Mouse (Mus musculus): ENCODE measurements around the gene Luc7l2. TPM values are rescaled to one million over a fixed set of nuclear protein-coding genes. Genes with fewer than 3 reads are reported as not detected.

Gene Luc7l2
- total and polyA plus RNA-seq, 2 experiments from 2014 or later: 23.4 to 41.0 TPM

GRCm38 (mm10) chr6:38550250-38551061 is 678 bp upstream of the Luc7l2 start:
- Histone ChIP-seq H3K9ac (replicated peaks; ENCODE audit: low read depth, low read length) (peak overlapping the region; percentile 79), H3K36me3 (replicated peaks; ENCODE audit: control insufficient read depth, insufficient read depth, low read length) (0 out of 2 replicates have a peak, but pooled peaks cover 5% of the 10 kb centered on the region), H3K4me1 (ENCODE audit: control insufficient read depth, insufficient read depth) (peaks cover 14% of the 10 kb centered on the region), H3K27ac (ENCODE audit: low read depth) (peak overlapping the region; percentile 99), H3K27me3 (ENCODE audit: control insufficient read depth, insufficient read depth, low read length) (no peaks in the 10 kb centered on the region), H3K9me3 (replicated peaks; ENCODE audit: control insufficient read depth, low read length) (no peaks in the 10 kb centered on the region), H3K4me3 (ENCODE audit: low read depth, low read length) (peak overlapping the region; percentile 78), H3K4me2 (ENCODE audit: low read depth, low read length) (peak overlapping the region; percentile 63)
- ATAC-seq (ENCODE audit: insufficient read depth, low read depth): peak; percentile 61
- peak; percentile 86 for DNase-seq (ENCODE audit: low spot score)
- 4% methylated on average over 28 of the region's 28 CpGs for WGBS
- TF ChIP-seq EP300 (IDR thresholded peaks at IDR 0.05; ENCODE audit: low read depth) (no peak), CTCF (IDR thresholded peaks at IDR 0.05; ENCODE audit: low read depth) (no peak)

- H3K4me1 ChIP-seq (ENCODE audit: control insufficient read depth, insufficient read depth): peaks cover 14% of the 10 kb centered on the region
- TF ChIP-seq CTCF (IDR thresholded peaks at IDR 0.05; ENCODE audit: low read depth) (no peak), EP300 (IDR thresholded peaks at IDR 0.05; ENCODE audit: low read depth) (0 out of 2 replicates have a peak, but pooled peaks have one; percentile 16)
- peak overlapping the region; percentile 56 for H3K4me2 ChIP-seq (ENCODE audit: low read depth, low read length)
Measured at GRCm38 (mm10) chr6:38551989-38552635, 978 bp downstream of the Luc7l2 start.

GRCm38 (mm10) chr6:38552636-38553000 is 1.5 kb downstream of the Luc7l2 start:
- Histone ChIP-seq H3K4me1 (ENCODE audit: control insufficient read depth, insufficient read depth) (peaks cover 10% of the 10 kb centered on the region), H3K9me3 (replicated peaks; ENCODE audit: control insufficient read depth, low read length) (no peaks in the 10 kb centered on the region), H3K4me2 (ENCODE audit: low read depth, low read length) (peak overlapping the region; percentile 56), H3K4me3 (ENCODE audit: low read depth, low read length) (peak overlapping the region; percentile 78), H3K9ac (replicated peaks; ENCODE audit: low read depth, low read length) (peak overlapping the region; percentile 75), H3K27me3 (ENCODE audit: control insufficient read depth, insufficient read depth, low read length) (no peaks in the 10 kb centered on the region), H3K36me3 (replicated peaks; ENCODE audit: control insufficient read depth, insufficient read depth, low read length) (0 out of 2 replicates have a peak, but pooled peaks cover 5% of the 10 kb centered on the region), H3K27ac (ENCODE audit: low read depth) (no peak overlapping the region)
- no peak for DNase-seq (ENCODE audit: low spot score)
- WGBS: 14% methylated on average over 5 of the region's 5 CpGs
- no peak for ATAC-seq (ENCODE audit: insufficient read depth, low read depth)
- no peak for TF ChIP-seq CTCF (IDR thresholded peaks at IDR 0.05; ENCODE audit: low read depth)
- TF ChIP-seq EP300 (IDR thresholded peaks at IDR 0.05; ENCODE audit: low read depth): no peak

More at GRCm38 (mm10) chr6:38551989-38552635, 978 bp downstream of the Luc7l2 start:
- H3K27me3 ChIP-seq (ENCODE audit: control insufficient read depth, insufficient read depth, low read length): no peaks in the 10 kb centered on the region
- H3K9me3 ChIP-seq (replicated peaks; ENCODE audit: control insufficient read depth, low read length): no peaks in the 10 kb centered on the region
- H3K36me3 ChIP-seq (replicated peaks; ENCODE audit: control insufficient read depth, insufficient read depth, low read length): 0 out of 2 replicates have a peak, but pooled peaks cover 5% of the 10 kb centered on the region
- peak; percentile 86 for ATAC-seq (ENCODE audit: insufficient read depth, low read depth)
- H3K4me3 ChIP-seq (ENCODE audit: low read depth, low read length): peak overlapping the region; percentile 78
- H3K9ac ChIP-seq (replicated peaks; ENCODE audit: low read depth, low read length): peak overlapping the region; percentile 85
- DNase-seq (ENCODE audit: low spot score): peak; percentile 98
- peak overlapping the region; percentile 99 for H3K27ac ChIP-seq (ENCODE audit: low read depth)
- WGBS: under 1% methylated on average over 31 of the region's 32 CpGs

GRCm38 (mm10) chr6:38576096-38576495 is 25.0 kb downstream of the Luc7l2 start:
- WGBS: 71% methylated on average over 2 of the region's 2 CpGs
- Histone ChIP-seq H3K27ac (ENCODE audit: low read depth) (no peak overlapping the region), H3K4me1 (ENCODE audit: control insufficient read depth, insufficient read depth) (no peaks in the 10 kb centered on the region), H3K9me3 (replicated peaks; ENCODE audit: control insufficient read depth, low read length) (no peaks in the 10 kb centered on the region), H3K9ac (replicated peaks; ENCODE audit: low read depth, low read length) (no peak overlapping the region), H3K27me3 (ENCODE audit: control insufficient read depth, insufficient read depth, low read length) (no peaks in the 10 kb centered on the region), H3K4me3 (ENCODE audit: low read depth, low read length) (no peak overlapping the region), H3K4me2 (ENCODE audit: low read depth, low read length) (no peak overlapping the region), H3K36me3 (replicated peaks; ENCODE audit: control insufficient read depth, insufficient read depth, low read length) (peaks cover 52% of the 10 kb centered on the region)
- ATAC-seq (ENCODE audit: insufficient read depth, low read depth): no peak
- no peak for DNase-seq (ENCODE audit: low spot score)
- TF ChIP-seq CTCF (IDR thresholded peaks at IDR 0.05; ENCODE audit: low read depth) (no peak), EP300 (IDR thresholded peaks at IDR 0.05; ENCODE audit: low read depth) (no peak)

GRCm38 (mm10) chr6:38580112-38580857 is 29.2 kb downstream of the Luc7l2 start:
- Histone ChIP-seq H3K27ac (ENCODE audit: low read depth) (no peak overlapping the region), H3K27me3 (ENCODE audit: control insufficient read depth, insufficient read depth, low read length) (no peaks in the 10 kb centered on the region), H3K4me1 (ENCODE audit: control insufficient read depth, insufficient read depth) (no peaks in the 10 kb centered on the region), H3K9ac (replicated peaks; ENCODE audit: low read depth, low read length) (no peak overlapping the region), H3K4me2 (ENCODE audit: low read depth, low read length) (no peak overlapping the region), H3K36me3 (replicated peaks; ENCODE audit: control insufficient read depth, insufficient read depth, low read length) (peaks cover 46% of the 10 kb centered on the region), H3K4me3 (ENCODE audit: low read depth, low read length) (no peak overlapping the region), H3K9me3 (replicated peaks; ENCODE audit: control insufficient read depth, low read length) (no peaks in the 10 kb centered on the region)
- ATAC-seq (ENCODE audit: insufficient read depth, low read depth) (no peak), DNase-seq (ENCODE audit: low spot score) (no peak)
- 97% methylated on average over 3 of the region's 3 CpGs for WGBS
- TF ChIP-seq CTCF (IDR thresholded peaks at IDR 0.05; ENCODE audit: low read depth): no peak
- TF ChIP-seq EP300 (IDR thresholded peaks at IDR 0.05; ENCODE audit: low read depth): no peak

Data from heart, postnatal 0 days (tissue).